Mouse (Mus musculus) spleen, adult 2 months (tissue): ENCODE results near the gene A630095N17Rik. TPM values are rescaled to one million over a fixed set of nuclear protein-coding genes. Genes with fewer than 3 reads are reported as not detected.
"Not testable (repeated sequence)": the region's sequence is repeated elsewhere in the genome, so short reads cannot be mapped to it uniquely, and the experiment has no call there.

Source experiments
- DNase-seq, 2 experiments: peaks; one replicate each; pipeline versions ENCODE4 v3.0.0 to v3.0.0-alpha.2; 2012 to 2021; ENCODE audit warnings: low spot score in 2 of 2, low read depth in 1 of 2
- H3K27ac ChIP-seq: fragments of 200-500 bp; 2 replicates; pipeline ENCODE4 v1.5.1; 2012; ENCODE audit warnings: low read length, inconsistent platforms; ENCODE audit not compliant: insufficient read depth
- H3K27me3 ChIP-seq: fragments of 200-500 bp; 2 replicates; pipeline ENCODE4 v1.6.1; 2012; ENCODE audit warnings: mild to moderate bottlenecking, moderate library complexity, low read length, inconsistent platforms; ENCODE audit not compliant: control insufficient read depth, insufficient read depth
- H3K36me3 ChIP-seq: fragments of 200-500 bp; 2 replicates; pipeline ENCODE4 v1.6.1; 2012; ENCODE audit warnings: mild to moderate bottlenecking, low read length, inconsistent platforms; ENCODE audit not compliant: control insufficient read depth, insufficient read depth
- H3K4me1 ChIP-seq: fragments of 200-500 bp; 2 replicates; pipeline ENCODE4 v1.6.1; 2011; ENCODE audit warnings: inconsistent platforms; ENCODE audit not compliant: control insufficient read depth, insufficient read depth, insufficient read length
- H3K4me3 ChIP-seq: fragments of 200-500 bp; 2 replicates; pipeline ENCODE4 v1.5.1; 2011; ENCODE audit warnings: mild to moderate bottlenecking, inconsistent platforms; ENCODE audit not compliant: insufficient read depth, insufficient read length; ENCODE audit errors: extremely low read depth
- CTCF ChIP-seq: fragments of 200-500 bp; IDR thresholded peaks from 2 replicates; pipeline ENCODE4 v1.5.1; 2011; ENCODE audit warnings: mild to moderate bottlenecking, inconsistent platforms; ENCODE audit not compliant: insufficient read depth, insufficient read length, insufficient replicate concordance; ENCODE audit errors: extremely low read depth
- POLR2A ChIP-seq: fragments of 200-500 bp; IDR thresholded peaks from 2 replicates; pipeline ENCODE4 v1.6.1; 2011; ENCODE audit warnings: low read depth, low read length, inconsistent platforms
- WGBS: fragments of 180-500 bp; shearing (Covaris S2); methylation state at CpG from one replicate; pipeline ENCODE4 v1.1.7; 2018; 5-methylcytosine and 5-hydroxymethylcytosine counted together
- polyA plus RNA-seq: library from polyadenylated mRNA; depleted of rRNA; stranded (reverse); fragments of >200 nt; gene quantifications from 2 replicates; pipeline ENCODE4 v1.2.3, GENCODE M21; 2012

A630095N17Rik gene
- polyA plus RNA-seq, 1 experiment, result 0.19 TPM

- Histone ChIP-seq H3K27me3 (no peaks in the 10 kb centered on the region), H3K4me3 (no peak overlapping the region), H3K36me3 (peaks cover 11% of the 10 kb centered on the region), H3K27ac (no peak overlapping the region), H3K4me1 (peaks cover 13% of the 10 kb centered on the region)
- TF ChIP-seq POLR2A (no peak), CTCF (no peak)
- DNase-seq, result no peak
- WGBS, result 94% methylated on average over 10 of the region's 10 CpGs
Observed at GRCm38 (mm10) chr1:75239591-75239990, 7.7 kb upstream of the A630095N17Rik start.

GRCm38 (mm10) chr1:75236117-75237050 is 4.5 kb upstream of the A630095N17Rik start, which contains the start of gene Dnajb2:
Gene Dnajb2 (plus strand): TSS chr1:75236406.
- peak; percentile 85 to 86 for DNase-seq
- Histone ChIP-seq H3K27me3 (no peaks in the 10 kb centered on the region), H3K4me3 (peak within 1 kb of the TSS; percentile 76), H3K27ac (peak within 1 kb of the TSS; percentile 91), H3K36me3 (peaks cover 7% of the 10 kb centered on the region), H3K4me1 (peaks cover 13% of the 10 kb centered on the region)
- under 1% methylated on average over 63 of the region's 64 CpGs for WGBS
- TF ChIP-seq POLR2A (peak; percentile 39), CTCF (no peak)

- H3K27me3 ChIP-seq, result no peaks in the 10 kb centered on the region
- DNase-seq, result peak; percentile 65 to 81
- TF ChIP-seq POLR2A, result no peak
- TF ChIP-seq CTCF, result peak; percentile 71; the same call in 1 of the 2 replicates
- peak overlapping the region; percentile 44; the same call in 1 of the 2 replicates for H3K27ac ChIP-seq
- WGBS, result under 1% methylated on average over 8 of the region's 8 CpGs
- no peaks in the 10 kb centered on the region for H3K36me3 ChIP-seq
- H3K4me1 ChIP-seq, result peaks cover 13% of the 10 kb centered on the region
- H3K4me3 ChIP-seq, result no peak overlapping the region
Observed at GRCm38 (mm10) chr1:75234606-75235005, 2.7 kb upstream of the A630095N17Rik start.

- DNase-seq, H3K4me3 ChIP-seq, H3K36me3 ChIP-seq, H3K27ac ChIP-seq, H3K27me3 ChIP-seq: not testable (repeated sequence)
- 83% methylated on average over 4 of the region's 4 CpGs for WGBS
- H3K4me1 ChIP-seq, result peaks cover 13% of the 10 kb centered on the region
Observed at GRCm38 (mm10) chr1:75232489-75232888, 587 bp upstream of the A630095N17Rik start.

- DNase-seq, result no peak
- WGBS, result 81% methylated on average over 4 of the region's 4 CpGs
- H3K27ac ChIP-seq, result no peak overlapping the region
Observed at GRCm38 (mm10) chr1:75231224-75231623, 678 bp downstream of the A630095N17Rik start.

GRCm38 (mm10) chr1:75230335-75230994 is 1.4 kb downstream of the A630095N17Rik start:
- H3K36me3 ChIP-seq, result no peaks in the 10 kb centered on the region
- no peak overlapping the region for H3K27ac ChIP-seq
- H3K4me3 ChIP-seq, result no peak overlapping the region
- no peaks in the 10 kb centered on the region for H3K27me3 ChIP-seq
- 64% methylated on average over 7 of the region's 7 CpGs for WGBS
- peaks cover 4% of the 10 kb centered on the region for H3K4me1 ChIP-seq
- no peak for DNase-seq
- no peak for TF ChIP-seq POLR2A
- no peak for TF ChIP-seq CTCF

More at GRCm38 (mm10) chr1:75231224-75231623, 678 bp downstream of the A630095N17Rik start:
- TF ChIP-seq CTCF, result no peak
- no peak for TF ChIP-seq POLR2A
- no peaks in the 10 kb centered on the region for H3K36me3 ChIP-seq
- no peak overlapping the region for H3K4me3 ChIP-seq
- H3K27me3 ChIP-seq, result no peaks in the 10 kb centered on the region
- peaks cover 7% of the 10 kb centered on the region for H3K4me1 ChIP-seq

- no peaks in the 10 kb centered on the region for H3K4me1 ChIP-seq
- H3K27me3 ChIP-seq, result no peaks in the 10 kb centered on the region
- 45% methylated on average over 4 of the region's 4 CpGs for WGBS
- DNase-seq, result no peak
- H3K4me3 ChIP-seq, result no peak overlapping the region
- H3K27ac ChIP-seq, result no peak overlapping the region
- no peaks in the 10 kb centered on the region for H3K36me3 ChIP-seq
- TF ChIP-seq CTCF, result no peak
- TF ChIP-seq POLR2A, result no peak
Observed at GRCm38 (mm10) chr1:75229158-75229557, 2.7 kb downstream of the A630095N17Rik start.
